Mouse (Mus musculus) heart, embryonic 16.5 days (tissue): ENCODE measurements around the gene Dnajc6. TPM values are rescaled to one million over a fixed set of nuclear protein-coding genes. Genes with fewer than 3 reads are reported as not detected.

Experiments
- ATAC-seq: fragments of 200-750 bp; cut with Nextera tagmentation; replicated peaks from 2 replicates; pipeline ENCODE4 v1.8.0; 2017; ENCODE audit warnings: moderate number of reproducible peaks; ENCODE audit not compliant: insufficient read depth, low FRiP score; ENCODE audit errors: extremely low read depth
- H3K27ac ChIP-seq: fragments of 300-500 bp; sonication (generic); 2 replicates; pipeline ENCODE4 v1.5.1; 2014; ENCODE audit warnings: mild to moderate bottlenecking, low read length, control low read depth, moderate library complexity
- H3K27me3 ChIP-seq: fragments of 300-500 bp; sonication (generic); 2 replicates; pipeline ENCODE4 v1.6.1; 2014; ENCODE audit warnings: low read length, mixed read lengths; ENCODE audit not compliant: control insufficient read depth, insufficient read depth
- H3K36me3 ChIP-seq: fragments of 300-500 bp; sonication (generic); 2 replicates; pipeline ENCODE4 v1.6.1; 2014; ENCODE audit not compliant: control insufficient read depth, insufficient read depth
- H3K4me1 ChIP-seq: fragments of 300-500 bp; sonication (generic); 2 replicates; pipeline ENCODE4 v1.6.1; 2014; ENCODE audit warnings: low read length, mixed read lengths; ENCODE audit not compliant: control insufficient read depth, insufficient read depth
- H3K4me2 ChIP-seq: fragments of 300-500 bp; sonication (generic); 2 replicates; pipeline ENCODE4 v1.6.1; 2014; ENCODE audit warnings: low read depth, mild to moderate bottlenecking, control low read depth, low read length
- H3K4me3 ChIP-seq: fragments of 300-500 bp; sonication (generic); 2 replicates; pipeline ENCODE4 v1.5.1; 2014; ENCODE audit warnings: mild to moderate bottlenecking, control low read depth, low read length
- H3K9ac ChIP-seq: fragments of 300-500 bp; sonication (generic); 2 replicates; pipeline ENCODE4 v1.6.1; 2014; ENCODE audit warnings: low read length, control low read depth
- H3K9me3 ChIP-seq: fragments of 300-500 bp; sonication (generic); replicated peaks from 2 replicates; pipeline ENCODE4 v1.6.1; 2016; ENCODE audit warnings: low read length; ENCODE audit not compliant: control insufficient read depth
- WGBS: fragments of 180-500 bp; shearing (Covaris S2); extraction: QIAGEN DNeasy Blood & Tissue Kit; methylation state at CpG from one replicate; pipeline ENCODE4 v1.1.7; 2014; 5-methylcytosine and 5-hydroxymethylcytosine counted together
- polyA plus RNA-seq: library from polyadenylated mRNA; unstranded; fragments of >200 nt; fragmentation: Nextera tagmentation; extraction: Ambion mirVana; gene quantifications from 2 replicates; pipeline ENCODE4 v1.2.1, GENCODE M21; 2015

The Dnajc6 gene
- polyA plus RNA-seq, 1 experiment from 2014 or later = 1.7 TPM

- no peak overlapping the region for H3K9ac ChIP-seq
- no peaks in the 10 kb centered on the region for H3K36me3 ChIP-seq
- H3K4me2 ChIP-seq = peak overlapping the region; percentile 56
- 0 out of 2 replicates have a peak, but pooled peaks cover 3% of the 10 kb centered on the region for H3K4me1 ChIP-seq
- H3K9me3 ChIP-seq = no peaks in the 10 kb centered on the region
- H3K4me3 ChIP-seq = peak overlapping the region; percentile 26
- ATAC-seq = peak; percentile 60
- 2% methylated on average over 32 of the region's 33 CpGs for WGBS
- no peak overlapping the region for H3K27ac ChIP-seq
- H3K27me3 ChIP-seq = peaks cover 23% of the 10 kb centered on the region
Observed at GRCm38 (mm10) chr4:101549958-101550591, 53.6 kb downstream of the Dnajc6 start.

GRCm38 (mm10) chr4:101550671-101551161, 54.3 kb downstream of the Dnajc6 start:
- Histone ChIP-seq H3K4me2 (peak overlapping the region; percentile 56), H3K27ac (no peak overlapping the region), H3K4me1 (0 out of 2 replicates have a peak, but pooled peaks cover 3% of the 10 kb centered on the region), H3K36me3 (no peaks in the 10 kb centered on the region), H3K9ac (no peak overlapping the region), H3K4me3 (peak overlapping the region; percentile 26), H3K27me3 (peaks cover 23% of the 10 kb centered on the region), H3K9me3 (no peaks in the 10 kb centered on the region)
- 0% methylated on average over 33 of the region's 33 CpGs for WGBS
- ATAC-seq = peak; percentile 80

- peaks cover 23% of the 10 kb centered on the region for H3K27me3 ChIP-seq
- H3K4me1 ChIP-seq = 0 out of 2 replicates have a peak, but pooled peaks cover 3% of the 10 kb centered on the region
- no peaks in the 10 kb centered on the region for H3K9me3 ChIP-seq
- H3K9ac ChIP-seq = no peak overlapping the region
- no peak overlapping the region for H3K4me2 ChIP-seq
- H3K27ac ChIP-seq = no peak overlapping the region
- ATAC-seq = no peak
- no peak overlapping the region for H3K4me3 ChIP-seq
- no peaks in the 10 kb centered on the region for H3K36me3 ChIP-seq
- 22% methylated on average over 4 of the region's 4 CpGs for WGBS
Observed at GRCm38 (mm10) chr4:101551425-101551824, 55.0 kb downstream of the Dnajc6 start.

GRCm38 (mm10) chr4:101552372-101552771, 55.9 kb downstream of the Dnajc6 start:
- H3K36me3 ChIP-seq = no peaks in the 10 kb centered on the region
- no peak for ATAC-seq
- WGBS = 15% methylated on average over 5 of the region's 5 CpGs
- 0 out of 2 replicates have a peak, but pooled peaks cover 3% of the 10 kb centered on the region for H3K4me1 ChIP-seq
- H3K27ac ChIP-seq = no peak overlapping the region
- peaks cover 23% of the 10 kb centered on the region for H3K27me3 ChIP-seq
- H3K9ac ChIP-seq = no peak overlapping the region
- H3K4me3 ChIP-seq = no peak overlapping the region
- H3K9me3 ChIP-seq = no peaks in the 10 kb centered on the region
- no peak overlapping the region for H3K4me2 ChIP-seq

DNA sequence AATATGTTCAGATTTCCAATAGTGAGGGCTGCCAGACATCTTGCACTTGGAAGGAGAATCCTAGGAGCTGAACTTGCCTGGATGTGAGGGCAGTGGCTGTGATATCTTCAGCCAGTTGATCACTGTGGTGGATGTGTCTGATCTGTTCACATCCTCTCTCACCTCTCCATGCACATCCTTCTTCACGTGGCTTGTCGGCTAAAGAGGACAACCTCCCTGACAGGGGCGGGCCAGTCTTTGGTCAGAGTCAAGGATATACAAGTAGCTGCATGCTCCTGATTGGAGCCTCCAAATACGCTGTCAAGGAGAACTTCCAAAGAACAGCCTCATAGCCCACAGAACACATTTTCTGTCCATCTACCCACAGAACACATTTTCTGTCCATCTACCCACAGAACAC, 58.6 kb downstream of the Dnajc6 start:
- ATAC-seq = no peak
- no peak overlapping the region for H3K9ac ChIP-seq
- WGBS = 69% methylated on average over 4 of the region's 4 CpGs
- peaks cover 17% of the 10 kb centered on the region for H3K27me3 ChIP-seq
- no peaks in the 10 kb centered on the region for H3K9me3 ChIP-seq
- no peaks in the 10 kb centered on the region for H3K36me3 ChIP-seq
- H3K4me2 ChIP-seq = no peak overlapping the region
- no peak overlapping the region for H3K4me3 ChIP-seq
- no peak overlapping the region for H3K27ac ChIP-seq
- H3K4me1 ChIP-seq = 0 out of 2 replicates have a peak, but pooled peaks cover under 1% of the 10 kb centered on the region

GRCm38 (mm10) chr4:101560137-101560536, 63.7 kb downstream of the Dnajc6 start:
- Histone ChIP-seq H3K4me3 (no peak overlapping the region), H3K27me3 (no peaks in the 10 kb centered on the region), H3K4me2 (no peak overlapping the region), H3K4me1 (no peaks in the 10 kb centered on the region), H3K27ac (no peak overlapping the region), H3K9me3 (no peaks in the 10 kb centered on the region), H3K36me3 (no peaks in the 10 kb centered on the region), H3K9ac (no peak overlapping the region)
- no peak for ATAC-seq
- 64% methylated on average over 4 of the region's 4 CpGs for WGBS

DNA sequence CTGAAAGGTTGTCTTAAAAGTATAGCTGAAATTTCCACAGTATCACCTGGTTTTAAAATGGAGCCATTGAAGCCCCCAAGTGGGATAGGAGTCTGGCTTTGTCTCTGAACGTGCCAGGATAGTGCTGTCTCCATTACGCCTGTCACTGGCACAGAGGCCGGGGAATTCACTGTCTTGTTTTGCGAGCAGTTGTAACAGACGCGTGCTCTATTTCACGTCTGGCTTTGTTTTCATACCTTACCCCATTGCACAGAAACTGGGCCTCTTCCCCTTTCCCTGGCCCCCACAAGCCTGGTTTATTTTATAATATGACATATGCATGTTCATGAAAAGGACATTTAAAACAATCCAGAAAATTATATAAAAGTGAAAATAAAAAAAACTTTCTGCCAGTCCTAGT, 66.4 kb downstream of the Dnajc6 start:
- Histone ChIP-seq H3K27me3 (no peaks in the 10 kb centered on the region), H3K4me2 (no peak overlapping the region), H3K9me3 (no peaks in the 10 kb centered on the region), H3K4me1 (no peaks in the 10 kb centered on the region), H3K27ac (no peak overlapping the region), H3K9ac (no peak overlapping the region), H3K4me3 (no peak overlapping the region), H3K36me3 (no peaks in the 10 kb centered on the region)
- 82% methylated on average over 7 of the region's 7 CpGs for WGBS
- ATAC-seq = no peak

GRCm38 (mm10) chr4:101563607-101564006, 67.2 kb downstream of the Dnajc6 start:
- H3K4me2 ChIP-seq = no peak overlapping the region
- H3K4me3 ChIP-seq = no peak overlapping the region
- no peak overlapping the region for H3K9ac ChIP-seq
- H3K27me3 ChIP-seq = no peaks in the 10 kb centered on the region
- no peaks in the 10 kb centered on the region for H3K4me1 ChIP-seq
- no peaks in the 10 kb centered on the region for H3K9me3 ChIP-seq
- no peak overlapping the region for H3K27ac ChIP-seq
- WGBS = 89% methylated on average over 5 of the region's 5 CpGs
- no peak for ATAC-seq
- no peaks in the 10 kb centered on the region for H3K36me3 ChIP-seq

DNA sequence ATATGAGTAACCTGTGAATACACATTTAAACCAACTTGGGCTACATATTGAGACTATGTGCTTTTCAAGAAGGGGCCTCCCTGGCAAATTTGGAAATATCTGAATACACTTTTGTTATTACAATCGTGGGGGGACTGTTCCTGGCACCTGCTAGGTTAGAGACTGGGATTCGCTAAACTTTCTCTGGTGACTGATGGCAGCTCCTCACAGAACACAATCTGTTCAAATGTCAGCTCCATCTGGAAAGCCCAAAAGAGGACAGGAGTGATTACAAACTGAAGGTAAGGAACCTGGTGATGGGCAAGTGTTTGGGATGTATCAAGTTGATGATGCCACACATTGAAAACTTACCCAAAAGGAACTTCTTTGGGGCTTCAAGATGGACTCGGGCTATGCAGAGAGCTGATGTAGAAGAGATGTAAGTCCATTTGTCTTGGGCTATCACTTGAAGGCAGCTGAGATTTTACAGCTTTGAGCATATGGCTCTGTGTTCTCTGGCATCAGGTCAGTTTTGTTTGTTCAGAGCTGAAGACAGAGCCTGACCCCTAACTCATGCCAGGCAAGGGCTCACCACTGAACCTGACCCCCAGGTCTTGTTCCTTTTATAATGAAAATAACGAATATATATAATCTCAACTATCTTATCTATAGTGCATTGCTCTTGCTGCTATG, 68.4 kb downstream of the Dnajc6 start:
- Histone ChIP-seq H3K9ac (no peak overlapping the region), H3K27ac (no peak overlapping the region), H3K27me3 (no peaks in the 10 kb centered on the region), H3K4me1 (no peaks in the 10 kb centered on the region), H3K4me2 (no peak overlapping the region), H3K36me3 (no peaks in the 10 kb centered on the region), H3K9me3 (no peaks in the 10 kb centered on the region), H3K4me3 (no peak overlapping the region)
- no peak for ATAC-seq
- 71% methylated on average over 4 of the region's 4 CpGs for WGBS
